Mouse (Mus musculus) spleen, adult 2 months (tissue): ENCODE data around the gene Slc43a1.

Experiments
- CTCF ChIP-seq: fragments of 200-500 bp; IDR thresholded peaks from 2 replicates; pipeline ENCODE4 v1.5.1; 2011; ENCODE audit warnings: mild to moderate bottlenecking, inconsistent platforms; ENCODE audit not compliant: insufficient read depth, insufficient read length, insufficient replicate concordance; ENCODE audit errors: extremely low read depth
- POLR2A ChIP-seq: fragments of 200-500 bp; IDR thresholded peaks from 2 replicates; pipeline ENCODE4 v1.6.1; 2011; ENCODE audit warnings: low read depth, low read length, inconsistent platforms

- TF ChIP-seq CTCF (no peak), POLR2A (no peak)
Measured at GRCm38 (mm10) chr2:84886234-84886731, 47.6 kb downstream of the Slc43a1 start, which contains the start of gene Rtn4rl2.
